9 mouse cellular contexts compared by ENCODE assay signal in genomic region chr11:117056958-117057357, GRCm38 (mm10). TPM values are rescaled to one million over a fixed set of nuclear protein-coding genes. Genes with fewer than 3 reads are reported as not detected.
DNase-seq lines count a peak whose midpoint lies in the region; ATAC-seq and TF ChIP-seq lines count a peak whose summit lies in the region.
"Had no signal": no experiment of that assay in that cellular context is flagged by ENCODE, and none has a peak within 500 bp of the region (broad histone marks: within the 10 kb centered on the region; RNA-seq: fewer than 3 reads in every experiment).

No protein-coding gene starts in this region.

- H3K4me1 ChIP-seq in intestine, embryonic 14.5 days (replicated peaks; ENCODE audit: control insufficient read depth, insufficient read depth, low read length) = no peaks in the 10 kb centered on the region
- H3K4me1 ChIP-seq in midbrain, postnatal 0 days (ENCODE audit: insufficient read depth, low read length) = 0 out of 2 replicates have a peak, but pooled peaks cover 3% of the 10 kb centered on the region
- 0 out of 2 replicates have a peak, but pooled peaks cover 5% of the 10 kb centered on the region for H3K4me1 ChIP-seq in stomach, embryonic 14.5 days (ENCODE audit: control insufficient read depth, insufficient read depth, low read length)

- H3K27ac ChIP-seq in intestine, embryonic 14.5 days (ENCODE audit: low read depth) = no peak overlapping the region
- peak overlapping the region; percentile 63 for H3K27ac ChIP-seq in midbrain, postnatal 0 days (ENCODE audit: low read depth, low read length)
- H3K27ac ChIP-seq in stomach, embryonic 14.5 days (ENCODE audit: low read length) = no peak overlapping the region
- H3K27ac ChIP-seq: macrophage had no signal

- DNase-seq in left cerebral cortex, adult 18-20 months (ENCODE audit: low spot score in 2 of 2) = peak; percentile 73 to 80
- no peak for DNase-seq in left cerebral cortex, adult 11 months (ENCODE audit: low spot score)
- peak; percentile 77 for DNase-seq in cerebellum, adult 8-10 months
- peak; percentile 84 for DNase-seq in forelimb bud, embryonic 11.5 days (ENCODE audit: low read depth, low spot score)
- peak; percentile 85 for DNase-seq in intestine, embryonic 14.5 days (ENCODE audit: low spot score)
- peak; percentile 63 to 73 for DNase-seq in left cerebral cortex, postnatal 36 days (ENCODE audit: low spot score in 2 of 2)
- peak; percentile 93 for DNase-seq in midbrain, postnatal 0 days (ENCODE audit: low spot score)

- TF ChIP-seq CTCF in midbrain, postnatal 0 days (IDR thresholded peaks at IDR 0.05) = peak; percentile 97

- intact Hi-C loops in left cerebral cortex, postnatal 36 days (cut with DNase I) = loop anchor here (1.0 to 5.0 kb wide), 3 partner anchors 140 to 415 kb away; partner anchors contain the start of gene Mgat5b

- H3K4me2 ChIP-seq in intestine, embryonic 14.5 days (ENCODE audit: low read length) = no peak overlapping the region
- peak overlapping the region; percentile 15; the same call in 1 of the 2 replicates for H3K4me2 ChIP-seq in midbrain, postnatal 0 days (ENCODE audit: low read depth, low read length, poor library complexity, severe bottlenecking)
- H3K4me2 ChIP-seq in stomach, embryonic 14.5 days (replicated peaks; ENCODE audit: low read depth, low read length) = no peak overlapping the region

- no peaks in the 10 kb centered on the region for H3K27me3 ChIP-seq in intestine, embryonic 14.5 days (replicated peaks; ENCODE audit: control insufficient read depth, insufficient read depth, low read length)
- no peaks in the 10 kb centered on the region for H3K27me3 ChIP-seq in midbrain, postnatal 0 days (ENCODE audit: insufficient read depth, low read length)
- H3K27me3 ChIP-seq in stomach, embryonic 14.5 days (ENCODE audit: control insufficient read depth, insufficient read depth, low read length) = no peaks in the 10 kb centered on the region

- no peaks in the 10 kb centered on the region for H3K36me3 ChIP-seq in intestine, embryonic 14.5 days (ENCODE audit: control insufficient read depth, insufficient read depth, low read length)
- no peaks in the 10 kb centered on the region for H3K36me3 ChIP-seq in midbrain, postnatal 0 days (ENCODE audit: insufficient read depth, low read length)
- H3K36me3 ChIP-seq in stomach, embryonic 14.5 days (ENCODE audit: control insufficient read depth, insufficient read depth, low read length) = no peaks in the 10 kb centered on the region

- 14% methylated on average over 9 of the region's 9 CpGs for WGBS in intestine, embryonic 14.5 days
- WGBS in midbrain, postnatal 0 days = 9% methylated on average over 9 of the region's 9 CpGs
- WGBS in stomach, embryonic 14.5 days = 14% methylated on average over 9 of the region's 9 CpGs

- 0 out of 2 replicates have a peak, but pooled peaks have one; percentile 18 for ATAC-seq in intestine, embryonic 14.5 days (replicated peaks; ENCODE audit: low FRiP score, low TSS enrichment, low read depth)
- ATAC-seq in midbrain, postnatal 0 days (ENCODE audit: low FRiP score) = peak; percentile 34; the same call in 1 of the 2 replicates
- peak; percentile 35; the same call in 1 of the 2 replicates for ATAC-seq in stomach, embryonic 14.5 days (ENCODE audit: insufficient number of reproducible peaks, insufficient read depth, low FRiP score, low read depth)

- H3K9me3 ChIP-seq in intestine, embryonic 14.5 days (ENCODE audit: control insufficient read depth, low read length) = no peaks in the 10 kb centered on the region
- no peaks in the 10 kb centered on the region for H3K9me3 ChIP-seq in midbrain, postnatal 0 days (ENCODE audit: low read length)
- H3K9me3 ChIP-seq in stomach, embryonic 14.5 days (ENCODE audit: control insufficient read depth, low read depth, low read length) = no peaks in the 10 kb centered on the region

- no peak overlapping the region for H3K4me3 ChIP-seq in intestine, embryonic 14.5 days (ENCODE audit: low read depth, low read length)
- H3K4me3 ChIP-seq in midbrain, postnatal 0 days (ENCODE audit: low read depth, low read length) = no peak overlapping the region
- H3K4me3 ChIP-seq in stomach, embryonic 14.5 days (ENCODE audit: low read depth, low read length) = no peak overlapping the region

- no peak overlapping the region for H3K9ac ChIP-seq in intestine, embryonic 14.5 days (ENCODE audit: low read length)
- no peak overlapping the region for H3K9ac ChIP-seq in midbrain, postnatal 0 days (replicated peaks; ENCODE audit: low read length, poor library complexity, severe bottlenecking)
- no peak overlapping the region for H3K9ac ChIP-seq in stomach, embryonic 14.5 days (replicated peaks; ENCODE audit: low read depth, low read length)

RNA-seq across cellular contexts. Expression of gene Sec14l1, which starts 58.0 kb away (rescaled TPM):
- total RNA-seq in left cerebral cortex, adult 18-20 months (2021) = 100 to 1,000 TPM; 203 to 219 TPM
- polyA plus RNA-seq in intestine, embryonic 14.5 days (2014; fragmentation: Nextera tagmentation; extraction: Ambion mirVana) = 22.3 and 23.6 TPM in 2 replicates
- total RNA-seq in left cerebral cortex, postnatal 36 days (2021) = 100 to 1,000 TPM; 210 to 217 TPM
- total RNA-seq in midbrain, postnatal 0 days (2014; rRNA removed) = 63.5 and 71.1 TPM in 2 replicates
- polyA plus RNA-seq in midbrain, postnatal 0 days (2015; fragmentation: Nextera tagmentation; extraction: Ambion mirVana) = 48.0 and 49.2 TPM in 2 replicates
- polyA plus RNA-seq in stomach, embryonic 14.5 days (2014; fragmentation: Nextera tagmentation; extraction: Ambion mirVana) = 41.1 and 42.7 TPM in 2 replicates
